In genomic region chr4:151983560-151983959, GRCm38 (mm10) we compare ENCODE assay signal across 9 mouse cellular contexts. TPM values are rescaled to one million over a fixed set of nuclear protein-coding genes. Genes with fewer than 3 reads are reported as not detected.
A peak's percentile ranks its signal among the peaks of the same experiment; 100 is the strongest.
DNase-seq lines count a peak whose midpoint lies in the region; ATAC-seq and TF ChIP-seq lines count a peak whose summit lies in the region.
"Had no signal": no experiment of that assay in that cellular context is flagged by ENCODE, and none has a peak within 500 bp of the region (broad histone marks: within the 10 kb centered on the region; RNA-seq: fewer than 3 reads in every experiment).

No protein-coding gene starts in this region.

- H3K36me3 ChIP-seq in kidney, embryonic 14.5 days (ENCODE audit: control insufficient read depth, insufficient read depth, low read length) = peaks cover 52% of the 10 kb centered on the region
- H3K36me3 ChIP-seq in kidney, adult 2 months (ENCODE audit: control insufficient read depth, insufficient read depth, low read length) = no peaks in the 10 kb centered on the region
- H3K36me3 ChIP-seq in embryonic facial prominence, embryonic 11.5 days (replicated peaks; ENCODE audit: control insufficient read depth, insufficient read depth, low read depth, low read length) = peaks cover 12% of the 10 kb centered on the region
- peaks cover 66% of the 10 kb centered on the region for H3K36me3 ChIP-seq in limb, embryonic 12.5 days

- no peaks in the 10 kb centered on the region for H3K9me3 ChIP-seq in kidney, embryonic 14.5 days (ENCODE audit: control insufficient read depth, low read length)
- H3K9me3 ChIP-seq in embryonic facial prominence, embryonic 11.5 days (replicated peaks; ENCODE audit: control insufficient read depth, low read length) = no peaks in the 10 kb centered on the region
- no peaks in the 10 kb centered on the region for H3K9me3 ChIP-seq in limb, embryonic 12.5 days
- H3K9me3 ChIP-seq: forebrain, embryonic 13.5 days had no signal

- TF ChIP-seq POLR2A in kidney, adult 2 months (IDR thresholded peaks at IDR 0.05; ENCODE audit: low read depth, low read length) = no peak

- WGBS in kidney, embryonic 14.5 days = 30% methylated on average over 8 of the region's 9 CpGs
- 42% methylated on average over 9 of the region's 9 CpGs for WGBS in kidney, adult 2 months
- WGBS in embryonic facial prominence, embryonic 11.5 days = 33% methylated on average over 8 of the region's 9 CpGs
- 26% methylated on average over 8 of the region's 9 CpGs for WGBS in limb, embryonic 12.5 days

- 0 out of 2 replicates have a peak overlapping the region, but pooled peaks have one; percentile 10 for H3K4me2 ChIP-seq in kidney, embryonic 14.5 days (replicated peaks; ENCODE audit: low read depth, low read length)
- no peak overlapping the region for H3K4me2 ChIP-seq in embryonic facial prominence, embryonic 11.5 days (ENCODE audit: low read depth, low read length)
- H3K4me2 ChIP-seq in limb, embryonic 12.5 days = 0 out of 2 replicates have a peak overlapping the region, but pooled peaks have one; percentile 4
- H3K4me2 ChIP-seq: forebrain, embryonic 13.5 days had no signal

- no peak overlapping the region for H3K27ac ChIP-seq in kidney, embryonic 14.5 days (ENCODE audit: low read depth, low read length)
- no peak overlapping the region for H3K27ac ChIP-seq in kidney, adult 2 months (ENCODE audit: insufficient read depth, low read depth, low read length)
- H3K27ac ChIP-seq in embryonic facial prominence, embryonic 11.5 days (replicated peaks; ENCODE audit: low read depth, low read length) = no peak overlapping the region
- H3K27ac ChIP-seq in limb, embryonic 12.5 days = 0 out of 2 replicates have a peak overlapping the region, but pooled peaks have one; percentile 12
- H3K27ac ChIP-seq: forebrain, embryonic 13.5 days had no signal

- DNase-seq in adrenal gland, postnatal 10 days = peak; percentile 37
- no peak for DNase-seq in adrenal gland, adult 18-20 months (ENCODE audit: low spot score in 2 of 2)
- DNase-seq in kidney, adult 2 months = no peak
- no peak for DNase-seq in embryonic facial prominence, embryonic 11.5 days (ENCODE audit: low spot score)
- DNase-seq in right cerebral cortex, adult 18-20 months = no peak
- no peak for DNase-seq in B cell, adult 2 months

- TF ChIP-seq CTCF in kidney, adult 2 months (conservative IDR thresholded peaks at IDR 0.05; ENCODE audit: insufficient read depth, insufficient read length, low read depth, low read length) = no peak

- no peak overlapping the region for H3K4me3 ChIP-seq in kidney, embryonic 14.5 days (ENCODE audit: low read length)
- no peak overlapping the region for H3K4me3 ChIP-seq in kidney, adult 2 months (ENCODE audit: insufficient read depth, low read depth, low read length)
- H3K4me3 ChIP-seq in embryonic facial prominence, embryonic 11.5 days (ENCODE audit: low read depth, low read length) = no peak overlapping the region
- H3K4me3 ChIP-seq in limb, embryonic 12.5 days (replicated peaks) = 0 out of 2 replicates have a peak overlapping the region, but pooled peaks have one; percentile 9
- H3K4me3 ChIP-seq: forebrain, embryonic 13.5 days had no signal

- no peaks in the 10 kb centered on the region for H3K27me3 ChIP-seq in kidney, embryonic 14.5 days (ENCODE audit: control insufficient read depth, insufficient read depth, low read length)
- H3K27me3 ChIP-seq in kidney, adult 2 months (replicated peaks; ENCODE audit: control insufficient read depth, insufficient read depth, low read length) = no peaks in the 10 kb centered on the region
- no peaks in the 10 kb centered on the region for H3K27me3 ChIP-seq in embryonic facial prominence, embryonic 11.5 days (ENCODE audit: control insufficient read depth, insufficient read depth, low read length)
- H3K27me3 ChIP-seq in limb, embryonic 12.5 days = no peaks in the 10 kb centered on the region
- H3K27me3 ChIP-seq: forebrain, embryonic 13.5 days had no signal

- H3K9ac ChIP-seq in kidney, embryonic 14.5 days (ENCODE audit: low read depth, low read length) = no peak overlapping the region
- H3K9ac ChIP-seq in embryonic facial prominence, embryonic 11.5 days (replicated peaks; ENCODE audit: low read length) = no peak overlapping the region
- peak overlapping the region; percentile 27; the same call in 1 of the 2 replicates for H3K9ac ChIP-seq in limb, embryonic 12.5 days (replicated peaks)
- H3K9ac ChIP-seq: forebrain, embryonic 13.5 days had no signal

- ATAC-seq in kidney, embryonic 14.5 days (ENCODE audit: low FRiP score, low TSS enrichment) = peak; percentile 37; the same call in 1 of the 2 replicates
- peak; percentile 53; the same call in 1 of the 2 replicates for ATAC-seq in embryonic facial prominence, embryonic 11.5 days (replicated peaks; ENCODE audit: insufficient number of reproducible peaks, low FRiP score, low TSS enrichment, low read depth)
- peak; percentile 57 for ATAC-seq in limb, embryonic 12.5 days (ENCODE audit: insufficient number of reproducible peaks, insufficient read depth, low FRiP score, low TSS enrichment, low read depth)
- ATAC-seq: forebrain, embryonic 13.5 days had no signal

- peaks cover 27% of the 10 kb centered on the region for H3K4me1 ChIP-seq in kidney, embryonic 14.5 days (ENCODE audit: control insufficient read depth, insufficient read depth, low read length)
- peaks cover 11% of the 10 kb centered on the region; the same call in 1 of the 2 replicates for H3K4me1 ChIP-seq in kidney, adult 2 months (ENCODE audit: control insufficient read depth, insufficient read depth, low read length)
- no peaks in the 10 kb centered on the region; the same call in 1 of the 2 replicates for H3K4me1 ChIP-seq in embryonic facial prominence, embryonic 11.5 days (ENCODE audit: control insufficient read depth, insufficient read depth, low read length)
- H3K4me1 ChIP-seq in limb, embryonic 12.5 days (replicated peaks) = peaks cover 42% of the 10 kb centered on the region

RNA-seq across cellular contexts. Expression of gene Thap3, which starts 5.2 kb away (rescaled TPM):
- 10 to 100 TPM; 15.3 to 27.0 TPM for total RNA-seq in adrenal gland, postnatal 10 days (2021)
- total RNA-seq in adrenal gland, adult 18-20 months (2021) = 10 to 100 TPM; 18.2 to 19.9 TPM
- polyA plus RNA-seq in kidney, embryonic 14.5 days (2014; fragmentation: Nextera tagmentation; extraction: Ambion mirVana) = 29.2 and 35.8 TPM in 2 replicates
- polyA plus RNA-seq in kidney, adult 2 months (2012; rRNA removed) = 30.6 and 33.7 TPM in 2 replicates
- polyA plus RNA-seq in embryonic facial prominence, embryonic 11.5 days (2014; fragmentation: Nextera tagmentation; extraction: Ambion mirVana) = 22.2 and 22.4 TPM in 2 replicates
- 45.5 and 46.7 TPM in 2 replicates for polyA plus RNA-seq in limb, embryonic 12.5 days (2016; fragmentation: Nextera tagmentation; extraction: Ambion mirVana)

RNA-seq across cellular contexts. Expression of gene Phf13, which starts 12.5 kb away (rescaled TPM):
- 10 to 100 TPM; 16.4 to 17.8 TPM for total RNA-seq in adrenal gland, postnatal 10 days (2021)
- 10 to 100 TPM; 12.4 to 13.2 TPM for total RNA-seq in adrenal gland, adult 18-20 months (2021)
- polyA plus RNA-seq in kidney, embryonic 14.5 days (2014; fragmentation: Nextera tagmentation; extraction: Ambion mirVana) = 18.2 and 30.1 TPM in 2 replicates
- polyA plus RNA-seq in kidney, adult 2 months (2012; rRNA removed) = 4.9 and 5.5 TPM in 2 replicates
- polyA plus RNA-seq in embryonic facial prominence, embryonic 11.5 days (2014; fragmentation: Nextera tagmentation; extraction: Ambion mirVana) = 23.1 and 25.8 TPM in 2 replicates
- polyA plus RNA-seq in limb, embryonic 12.5 days (2016; fragmentation: Nextera tagmentation; extraction: Ambion mirVana) = 41.8 and 43.6 TPM in 2 replicates

RNA-seq across cellular contexts. Expression of gene Klhl21, which starts 25.0 kb away (rescaled TPM):
- total RNA-seq in adrenal gland, postnatal 10 days (2021) = 10 to 100 TPM; 17.8 to 21.4 TPM
- total RNA-seq in adrenal gland, adult 18-20 months (2021) = 10 to 100 TPM; 18.3 to 28.2 TPM
- polyA plus RNA-seq in kidney, embryonic 14.5 days (2014; fragmentation: Nextera tagmentation; extraction: Ambion mirVana) = 4.4 and 7.4 TPM in 2 replicates
- polyA plus RNA-seq in kidney, adult 2 months (2012; rRNA removed) = 23.0 and 26.7 TPM in 2 replicates
- 3.2 TPM in 2 replicates for polyA plus RNA-seq in embryonic facial prominence, embryonic 11.5 days (2014; fragmentation: Nextera tagmentation; extraction: Ambion mirVana)
- 16.9 and 18.3 TPM in 2 replicates for polyA plus RNA-seq in limb, embryonic 12.5 days (2016; fragmentation: Nextera tagmentation; extraction: Ambion mirVana)

RNA-seq across cellular contexts. Expression of gene Zbtb48, which starts 43.9 kb away (rescaled TPM):
- total RNA-seq in adrenal gland, postnatal 10 days (2021) = 1 to 10 TPM; 7.2 to 9.6 TPM
- total RNA-seq in adrenal gland, adult 18-20 months (2021) = 1 to 10 TPM; 8.3 to 8.9 TPM
- polyA plus RNA-seq in kidney, embryonic 14.5 days (2014; fragmentation: Nextera tagmentation; extraction: Ambion mirVana) = 19.0 and 24.4 TPM in 2 replicates
- 11.0 and 13.8 TPM in 2 replicates for polyA plus RNA-seq in kidney, adult 2 months (2012; rRNA removed)
- polyA plus RNA-seq in embryonic facial prominence, embryonic 11.5 days (2014; fragmentation: Nextera tagmentation; extraction: Ambion mirVana) = 21.1 and 21.5 TPM in 2 replicates
- polyA plus RNA-seq in limb, embryonic 12.5 days (2016; fragmentation: Nextera tagmentation; extraction: Ambion mirVana) = 25.6 and 30.5 TPM in 2 replicates

RNA-seq across cellular contexts. Expression of gene Dnajc11, which starts 50.1 kb away (rescaled TPM):
- 100 to 1,000 TPM in 1 of 2 experiments, 10 to 100 TPM in 1; 99.3 to 120 TPM for total RNA-seq in adrenal gland, postnatal 10 days (2021)
- 10 to 100 TPM; 78.1 to 88.9 TPM for total RNA-seq in adrenal gland, adult 18-20 months (2021)
- polyA plus RNA-seq in kidney, embryonic 14.5 days (2014; fragmentation: Nextera tagmentation; extraction: Ambion mirVana) = 55.0 and 74.5 TPM in 2 replicates
- polyA plus RNA-seq in kidney, adult 2 months (2012; rRNA removed) = 70.0 and 76.1 TPM in 2 replicates
- 75.0 and 79.3 TPM in 2 replicates for polyA plus RNA-seq in embryonic facial prominence, embryonic 11.5 days (2014; fragmentation: Nextera tagmentation; extraction: Ambion mirVana)
- 86.9 and 93.3 TPM in 2 replicates for polyA plus RNA-seq in limb, embryonic 12.5 days (2016; fragmentation: Nextera tagmentation; extraction: Ambion mirVana)
